Mouse (Mus musculus) midbrain, embryonic 10.5 days (tissue): ENCODE measurements at regions not wholly inside any gene's neighbourhood (a gene's known extent, or its start where the extent isn't known, plus 50 kb on each side); places are given as distances from the start of the nearest gene placed in this dataset.

ENCODE experiments used
- DNase-seq: peaks from one replicate; pipeline ENCODE4 v3.0.0-alpha.2; 2017; ENCODE audit warnings: low spot score
- H3K27ac ChIP-seq: fragments of 300-500 bp; sonication (generic); replicated peaks from 2 replicates; pipeline ENCODE4 v1.5.1; 2016; ENCODE audit warnings: mild to moderate bottlenecking
- H3K27me3 ChIP-seq: fragments of 300-500 bp; sonication (generic); 2 replicates; pipeline ENCODE4 v1.6.1; 2016; ENCODE audit warnings: low read depth, mild to moderate bottlenecking; ENCODE audit not compliant: poor library complexity, severe bottlenecking
- H3K36me3 ChIP-seq: fragments of 300-500 bp; sonication (generic); 2 replicates; pipeline ENCODE4 v1.6.1; 2016; ENCODE audit warnings: mild to moderate bottlenecking, moderate library complexity
- H3K4me1 ChIP-seq: fragments of 300-500 bp; sonication (generic); 2 replicates; pipeline ENCODE4 v1.6.1; 2016
- H3K4me3 ChIP-seq: fragments of 300-500 bp; sonication (generic); 2 replicates; pipeline ENCODE4 v1.5.1; 2016; ENCODE audit warnings: mild to moderate bottlenecking, moderate library complexity
- H3K9me3 ChIP-seq: fragments of 300-500 bp; sonication (generic); replicated peaks from 2 replicates; pipeline ENCODE4 v1.6.1; 2016; ENCODE audit warnings: mild to moderate bottlenecking
- WGBS: fragments of 180-500 bp; shearing (Covaris S2); methylation state at CpG from one replicate; pipeline ENCODE4 v1.1.7; 2016; 5-methylcytosine and 5-hydroxymethylcytosine counted together

DNA sequence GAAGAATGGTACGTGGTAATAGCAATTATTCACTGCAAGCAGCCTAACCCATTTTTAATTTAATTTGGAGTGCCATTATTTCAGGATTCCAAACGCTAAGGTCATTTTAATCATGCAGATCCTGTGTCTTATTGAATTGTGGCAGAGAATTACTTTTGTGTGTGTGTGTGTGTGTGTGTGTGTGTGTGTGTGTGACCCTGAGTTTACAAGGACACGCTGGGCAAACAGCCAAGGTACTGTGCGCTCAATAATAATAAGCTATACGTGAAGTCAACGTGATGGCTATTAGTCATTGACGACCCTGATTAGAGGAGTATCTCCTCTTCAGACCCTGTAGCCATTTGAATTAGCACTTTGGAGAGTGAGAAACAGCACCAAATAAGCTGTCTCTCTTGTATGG, 144.1 kb downstream of the Klf7 start:
- no peak for DNase-seq
- Histone ChIP-seq H3K27me3 (no peaks in the 10 kb centered on the region), H3K4me1 (peaks cover 13% of the 10 kb centered on the region), H3K36me3 (no peaks in the 10 kb centered on the region), H3K4me3 (no peak overlapping the region), H3K27ac (no peak overlapping the region), H3K9me3 (no peaks in the 10 kb centered on the region)
- 84% methylated on average over 7 of the region's 7 CpGs for WGBS

DNA sequence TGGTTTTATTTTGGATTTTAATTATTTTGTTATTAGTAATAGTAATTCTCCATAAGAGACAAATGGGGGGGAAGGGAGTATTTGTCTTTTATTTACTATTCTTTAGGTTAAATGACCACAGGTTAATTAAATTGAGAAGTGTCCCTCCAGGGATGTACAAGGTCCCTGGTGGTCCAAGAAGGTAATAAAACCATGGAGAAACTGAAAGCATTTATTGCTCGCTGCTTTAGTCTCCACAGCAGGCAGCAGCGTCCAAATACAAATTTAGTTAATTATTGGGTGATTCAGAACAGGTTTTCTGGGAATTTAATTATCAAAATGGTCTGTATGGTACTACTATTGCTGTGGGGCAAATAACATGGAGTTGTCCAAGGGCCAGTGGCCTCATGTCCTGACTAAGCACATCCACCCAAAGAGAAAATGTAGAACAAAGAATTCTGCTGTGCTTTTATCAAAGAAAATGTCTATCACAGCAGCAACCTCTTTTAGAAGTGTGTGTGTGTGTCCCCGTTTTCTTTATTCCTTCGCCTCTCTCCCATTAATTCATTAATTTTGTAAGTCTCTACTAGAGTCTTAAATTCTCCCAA, 144.7 kb downstream of the Klf7 start:
- peaks cover 13% of the 10 kb centered on the region for H3K4me1 ChIP-seq
- WGBS = 78% methylated on average over 4 of the region's 4 CpGs
- H3K27ac ChIP-seq = no peak overlapping the region
- H3K4me3 ChIP-seq = no peak overlapping the region
- no peaks in the 10 kb centered on the region for H3K27me3 ChIP-seq
- DNase-seq = no peak
- no peaks in the 10 kb centered on the region for H3K36me3 ChIP-seq
- H3K9me3 ChIP-seq = no peaks in the 10 kb centered on the region

- Histone ChIP-seq H3K36me3 (no peaks in the 10 kb centered on the region), H3K4me3 (no peak overlapping the region), H3K27ac (0 out of 2 replicates have a peak overlapping the region, but pooled peaks have one; percentile 2), H3K9me3 (no peaks in the 10 kb centered on the region), H3K27me3 (no peaks in the 10 kb centered on the region), H3K4me1 (peaks cover 13% of the 10 kb centered on the region)
- 72% methylated on average over 4 of the region's 4 CpGs for WGBS
- DNase-seq = no peak
Observed at GRCm38 (mm10) chr1:63976862-63977261, 145.2 kb downstream of the Klf7 start.

DNA sequence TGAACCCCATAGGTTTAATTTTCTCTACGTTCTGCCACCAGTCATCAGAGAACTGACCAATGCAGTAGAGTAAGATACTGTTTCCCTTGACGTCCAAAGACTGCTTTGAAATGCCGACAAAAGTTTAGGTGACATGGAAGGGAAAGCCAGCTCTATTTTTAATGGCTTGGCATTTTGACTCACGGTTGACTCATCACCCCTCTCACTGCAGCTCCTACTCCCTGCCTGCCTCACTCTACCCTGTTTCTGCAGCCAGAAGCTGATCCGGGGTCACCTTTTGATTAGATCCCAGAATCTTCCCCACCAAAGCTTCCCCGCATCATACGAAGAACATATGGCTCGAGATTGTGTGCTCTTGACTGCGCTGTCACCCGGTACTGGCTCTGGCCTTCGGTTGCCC, 154.2 kb downstream of the Klf7 start:
- H3K27me3 ChIP-seq = no peaks in the 10 kb centered on the region
- H3K36me3 ChIP-seq = no peaks in the 10 kb centered on the region
- no peak overlapping the region for H3K4me3 ChIP-seq
- H3K4me1 ChIP-seq = no peaks in the 10 kb centered on the region
- no peak for DNase-seq
- 94% methylated on average over 11 of the region's 11 CpGs for WGBS
- H3K27ac ChIP-seq = no peak overlapping the region
- no peaks in the 10 kb centered on the region for H3K9me3 ChIP-seq

- Histone ChIP-seq H3K9me3 (no peaks in the 10 kb centered on the region), H3K27ac (no peak overlapping the region), H3K36me3 (no peaks in the 10 kb centered on the region), H3K4me3 (no peak overlapping the region), H3K4me1 (no peaks in the 10 kb centered on the region), H3K27me3 (no peaks in the 10 kb centered on the region)
- DNase-seq = no peak
Observed at GRCm38 (mm10) chr1:63965446-63965845, 156.6 kb downstream of the Klf7 start.

GRCm38 (mm10) chr1:63964519-63964918, 157.6 kb downstream of the Klf7 start:
- no peak for DNase-seq
- no peaks in the 10 kb centered on the region for H3K4me1 ChIP-seq
- H3K36me3 ChIP-seq = no peaks in the 10 kb centered on the region
- H3K4me3 ChIP-seq = no peak overlapping the region
- WGBS = 84% methylated on average over 1 of the region's 1 CpGs
- H3K9me3 ChIP-seq = no peaks in the 10 kb centered on the region
- H3K27ac ChIP-seq = no peak overlapping the region
- no peaks in the 10 kb centered on the region for H3K27me3 ChIP-seq

- no peak for DNase-seq
- Histone ChIP-seq H3K9me3 (no peaks in the 10 kb centered on the region), H3K36me3 (no peaks in the 10 kb centered on the region), H3K4me3 (no peak overlapping the region), H3K4me1 (peaks cover 11% of the 10 kb centered on the region), H3K27me3 (no peaks in the 10 kb centered on the region), H3K27ac (no peak overlapping the region)
- WGBS = 96% methylated on average over 4 of the region's 4 CpGs
Observed at GRCm38 (mm10) chr1:63955701-63956355, 166.3 kb downstream of the Klf7 start.

- 89% methylated on average over 6 of the region's 6 CpGs for WGBS
- Histone ChIP-seq H3K4me1 (peaks cover 11% of the 10 kb centered on the region), H3K9me3 (no peaks in the 10 kb centered on the region), H3K36me3 (no peaks in the 10 kb centered on the region), H3K4me3 (no peak overlapping the region), H3K27me3 (no peaks in the 10 kb centered on the region), H3K27ac (no peak overlapping the region)
- no peak for DNase-seq
Observed at GRCm38 (mm10) chr1:63954876-63955513, 167.1 kb downstream of the Klf7 start.

DNA sequence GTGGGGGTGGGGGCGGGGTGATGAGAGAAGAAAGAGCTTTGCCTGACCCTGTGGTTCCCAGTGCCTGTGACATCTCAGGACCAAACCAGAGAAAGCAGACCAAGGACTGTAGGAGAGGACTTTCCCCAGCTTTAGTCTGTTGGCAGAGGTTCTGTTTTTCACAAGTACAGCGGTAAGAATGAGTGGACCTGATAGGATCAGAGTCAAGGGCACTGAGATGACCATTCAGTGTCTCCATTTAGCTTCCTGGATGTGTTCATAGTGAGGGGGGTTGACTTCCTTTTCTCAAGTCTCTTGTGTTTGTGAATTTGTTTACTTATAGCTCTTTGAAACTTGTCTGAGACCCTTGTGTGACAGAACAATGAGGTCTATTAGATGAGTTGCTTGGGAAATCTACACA, 167.9 kb downstream of the Klf7 start:
- Histone ChIP-seq H3K4me1 (peaks cover 11% of the 10 kb centered on the region), H3K27me3 (no peaks in the 10 kb centered on the region), H3K4me3 (no peak overlapping the region), H3K36me3 (no peaks in the 10 kb centered on the region), H3K27ac (no peak overlapping the region), H3K9me3 (no peaks in the 10 kb centered on the region)
- 52% methylated on average over 2 of the region's 2 CpGs for WGBS
- no peak for DNase-seq

DNA sequence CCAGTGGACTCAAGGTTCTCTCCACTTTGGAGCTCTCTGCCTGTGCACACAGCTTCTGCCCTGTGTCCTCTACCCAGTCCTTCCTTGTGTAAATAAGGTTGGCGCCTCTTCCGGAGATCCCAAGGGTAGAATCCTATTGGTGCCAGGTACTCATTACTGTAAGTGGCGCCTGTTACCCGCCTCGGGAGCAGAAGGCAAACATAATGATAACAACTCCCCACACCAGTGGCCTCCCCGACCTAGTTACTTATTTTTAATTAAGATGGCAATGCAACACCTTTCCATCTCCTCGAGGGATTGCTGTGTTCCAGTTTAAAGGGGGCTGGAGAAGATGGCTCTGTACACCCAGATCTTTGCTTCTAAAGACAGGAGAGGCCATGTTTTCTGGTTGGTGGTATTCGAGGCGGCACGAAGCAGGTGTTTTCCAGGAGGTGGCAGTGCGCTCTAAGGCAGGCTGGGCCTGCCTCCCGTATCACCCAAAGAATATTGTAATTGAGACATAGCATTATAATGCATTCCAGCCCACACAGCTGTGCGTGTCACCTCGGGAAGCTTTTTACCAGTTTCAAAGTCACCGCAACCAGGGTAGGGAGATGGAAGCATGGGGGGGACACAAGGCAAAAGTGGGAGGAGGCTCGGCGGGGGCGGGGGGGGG, 168.7 kb downstream of the Klf7 start:
- Histone ChIP-seq H3K9me3 (no peaks in the 10 kb centered on the region), H3K4me3 (no peak overlapping the region), H3K36me3 (no peaks in the 10 kb centered on the region), H3K27ac (no peak overlapping the region), H3K4me1 (peaks cover 11% of the 10 kb centered on the region), H3K27me3 (no peaks in the 10 kb centered on the region)
- peak; percentile 37 for DNase-seq
- WGBS = 68% methylated on average over 18 of the region's 18 CpGs

GRCm38 (mm10) chr1:63951663-63952062, 170.4 kb downstream of the Klf7 start:
- no peaks in the 10 kb centered on the region for H3K27me3 ChIP-seq
- H3K4me1 ChIP-seq = peaks cover 11% of the 10 kb centered on the region
- 73% methylated on average over 7 of the region's 7 CpGs for WGBS
- DNase-seq = no peak
- no peak overlapping the region for H3K27ac ChIP-seq
- no peak overlapping the region for H3K4me3 ChIP-seq
- no peaks in the 10 kb centered on the region for H3K9me3 ChIP-seq
- H3K36me3 ChIP-seq = no peaks in the 10 kb centered on the region

GRCm38 (mm10) chr1:63947278-63947677, 174.8 kb downstream of the Klf7 start:
- no peaks in the 10 kb centered on the region for H3K36me3 ChIP-seq
- WGBS = 79% methylated on average over 1 of the region's 1 CpGs
- H3K27ac ChIP-seq = no peak overlapping the region
- H3K27me3 ChIP-seq = peaks cover 30% of the 10 kb centered on the region
- H3K4me3 ChIP-seq = no peak overlapping the region
- DNase-seq = no peak
- no peaks in the 10 kb centered on the region for H3K9me3 ChIP-seq
- peaks cover 13% of the 10 kb centered on the region for H3K4me1 ChIP-seq

DNA sequence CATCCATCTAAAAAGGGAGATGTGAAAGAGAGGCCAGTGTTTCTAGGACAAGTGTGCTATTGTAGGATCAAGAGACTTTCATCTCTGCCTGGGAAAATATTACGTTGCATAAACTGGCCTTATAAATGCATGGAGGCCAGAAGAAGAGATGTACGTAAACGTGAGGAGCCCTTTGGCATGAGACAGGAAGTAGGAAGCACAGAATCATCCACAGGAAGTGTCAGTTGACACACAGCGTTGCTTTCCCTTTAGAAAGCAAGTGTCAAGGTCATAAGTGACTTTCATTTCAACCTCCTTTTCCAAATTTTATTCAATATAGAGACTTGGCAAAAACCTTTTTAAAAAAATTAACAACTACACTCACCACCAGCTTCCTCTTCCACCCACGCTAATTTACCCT, 175.2 kb downstream of the Klf7 start:
- Histone ChIP-seq H3K27ac (no peak overlapping the region), H3K4me3 (no peak overlapping the region), H3K9me3 (no peaks in the 10 kb centered on the region), H3K36me3 (no peaks in the 10 kb centered on the region), H3K4me1 (peaks cover 13% of the 10 kb centered on the region), H3K27me3 (peaks cover 35% of the 10 kb centered on the region)
- no peak for DNase-seq
- WGBS = 87% methylated on average over 5 of the region's 5 CpGs
